Mouse (Mus musculus) CH12.LX (cell line): ENCODE data around the gene Fgfr2. TPM values are rescaled to one million over a fixed set of nuclear protein-coding genes. Genes with fewer than 3 reads are reported as not detected.

Source experiments
- DNase-seq: peaks from one replicate; pipeline ENCODE4 v3.0.0-alpha.2; 2013; ENCODE audit errors: extremely low read depth
- H3K27ac ChIP-seq: 2 replicates; pipeline ENCODE4 v1.5.1; 2012; ENCODE audit warnings: low read depth, mild to moderate bottlenecking, control low read depth, moderate library complexity; ENCODE audit not compliant: insufficient read depth
- H3K27me3 ChIP-seq: replicated peaks from 2 replicates; pipeline ENCODE3; 2012; ENCODE audit warnings: inconsistent platforms
- H3K36me3 ChIP-seq, 2 experiments: replicated peaks in 1 of 2; 2 replicates each; pipeline versions ENCODE3 to v1.6.1; 2012; ENCODE audit warnings: inconsistent platforms in 1 of 2, low read length in 1 of 2, mild to moderate bottlenecking in 1 of 2, mixed read lengths in 1 of 2, moderate library complexity in 1 of 2; ENCODE audit not compliant: control insufficient read depth in 1 of 2, insufficient read depth in 1 of 2
- H3K4me1 ChIP-seq, 2 experiments: 2 replicates each; pipeline ENCODE4 v1.6.1; 2012; ENCODE audit warnings: inconsistent platforms in 1 of 2, moderate library complexity in 1 of 2; ENCODE audit not compliant: insufficient read depth in 2 of 2, control insufficient read depth in 1 of 2
- H3K4me2 ChIP-seq: 2 replicates; pipeline ENCODE4 v1.6.1; 2012; ENCODE audit warnings: low read depth, mild to moderate bottlenecking, control low read depth; ENCODE audit not compliant: poor library complexity, insufficient read depth, severe bottlenecking
- H3K4me3 ChIP-seq, 3 experiments: fragments of 150-350 bp in 1 of 3; sonication (generic) in 1 of 3; replicated peaks in 1 of 3; 2 replicates each; pipeline versions ENCODE3 to v1.5.1; 2011 to 2012; ENCODE audit warnings: low read depth in 2 of 3, low read length in 2 of 3, mild to moderate bottlenecking in 2 of 3, moderate library complexity in 2 of 3, control low read depth in 1 of 3, improper control_type of control experiment in 1 of 3, inconsistent platforms in 1 of 3, mixed read lengths in 1 of 3; ENCODE audit not compliant: poor library complexity in 1 of 3
- H3K79me2 ChIP-seq: replicated peaks from 2 replicates; pipeline ENCODE4 v1.6.1; 2012; ENCODE audit warnings: mild to moderate bottlenecking, moderate library complexity; ENCODE audit not compliant: control insufficient read depth, poor library complexity, insufficient read depth, severe bottlenecking; ENCODE audit errors: extremely low read depth
- H3K9ac ChIP-seq: 2 replicates; pipeline ENCODE4 v1.6.1; 2012; ENCODE audit warnings: low read depth, mild to moderate bottlenecking, control low read depth, moderate library complexity; ENCODE audit not compliant: insufficient read depth
- H3K9me3 ChIP-seq: replicated peaks from 2 replicates; pipeline ENCODE3; 2012; ENCODE audit warnings: low read length, inconsistent platforms, mixed read lengths
- CTCF ChIP-seq, 2 experiments: IDR thresholded peaks in 1 of 2; conservative IDR thresholded peaks in 1 of 2; 2 replicates each; pipeline ENCODE4 v1.5.1; 2011 to 2012; ENCODE audit warnings: low read depth in 2 of 2, low read length in 2 of 2, improper control_type of control experiment in 1 of 2, inconsistent platforms in 1 of 2, mild to moderate bottlenecking in 1 of 2, moderate library complexity in 1 of 2
- E2F4 ChIP-seq: IDR thresholded peaks from 2 replicates; pipeline ENCODE4 v1.6.1; 2011; ENCODE audit warnings: low read depth, low read length, improper control_type of control experiment; ENCODE audit not compliant: insufficient replicate concordance
- JUND ChIP-seq: conservative IDR thresholded peaks from 2 replicates; pipeline ENCODE4 v1.6.1; 2011; ENCODE audit warnings: low read depth, low read length, improper control_type of control experiment
- KAT2A ChIP-seq: IDR thresholded peaks from 2 replicates; pipeline ENCODE4 v1.6.1; 2012; ENCODE audit warnings: low read length, improper control_type of control experiment, inconsistent platforms; ENCODE audit not compliant: insufficient replicate concordance
- MAX ChIP-seq: IDR thresholded peaks from 2 replicates; pipeline ENCODE4 v1.6.1; 2011; ENCODE audit warnings: low read length, improper control_type of control experiment
- MXI1 ChIP-seq: IDR thresholded peaks from 2 replicates; pipeline ENCODE4 v1.6.1; 2011; ENCODE audit warnings: mild to moderate bottlenecking, low read depth, low read length, improper control_type of control experiment
- MYC ChIP-seq: IDR thresholded peaks from 2 replicates; pipeline ENCODE4 v1.6.1; 2011; ENCODE audit warnings: low read depth, mild to moderate bottlenecking, improper control_type of control experiment, low read length
- NRF1 ChIP-seq: IDR thresholded peaks from 2 replicates; pipeline ENCODE4 v1.6.1; 2014; ENCODE audit warnings: low read depth, mild to moderate bottlenecking, inconsistent platforms, low read length, improper control_type of control experiment, moderate library complexity
- PAX5 ChIP-seq: IDR thresholded peaks from 2 replicates; pipeline ENCODE4 v1.6.1; 2012; ENCODE audit warnings: low read length, inconsistent platforms, mixed read lengths
- POLR2AphosphoS2 ChIP-seq: IDR thresholded peaks from 2 replicates; pipeline ENCODE4 v1.6.1; 2011; ENCODE audit warnings: low read depth, low read length, improper control_type of control experiment
- SMC3 ChIP-seq: IDR thresholded peaks from 2 replicates; pipeline ENCODE4 v1.6.1; 2011; ENCODE audit warnings: low read depth, low read length, improper control_type of control experiment
- TBP ChIP-seq: conservative IDR thresholded peaks from 2 replicates; pipeline ENCODE4 v1.6.1; 2011; ENCODE audit warnings: low read depth, low read length, improper control_type of control experiment
- TCF12 ChIP-seq: IDR thresholded peaks from 2 replicates; pipeline ENCODE4 v1.6.1; 2014; ENCODE audit warnings: low read depth, mild to moderate bottlenecking, inconsistent platforms, low read length, improper control_type of control experiment
- UBTF ChIP-seq: IDR thresholded peaks from 2 replicates; pipeline ENCODE4 v1.6.1; 2012; ENCODE audit warnings: low read depth, mild to moderate bottlenecking, inconsistent platforms, low read length, improper control_type of control experiment, moderate library complexity
- USF1 ChIP-seq: IDR thresholded peaks from 2 replicates; pipeline ENCODE4 v1.6.1; 2014; ENCODE audit warnings: low read depth, mild to moderate bottlenecking, inconsistent platforms, low read length, improper control_type of control experiment
- ZC3H11A ChIP-seq: IDR thresholded peaks from 2 replicates; pipeline ENCODE4 v1.6.1; 2012; ENCODE audit warnings: low read depth, mild to moderate bottlenecking, inconsistent platforms, low read length, improper control_type of control experiment
- ZNF384 ChIP-seq: IDR thresholded peaks from 2 replicates; pipeline ENCODE4 v1.6.1; 2012; ENCODE audit warnings: low read depth, low read length, improper control_type of control experiment, inconsistent platforms
- dilution Hi-C: fragments of 300-500 bp; cut with MboI; formaldehyde crosslinking; loops from 2 replicates; pipeline ENCODE4 v1.14.3; 2020; ENCODE audit warnings: low sequenced_read_pairs; ENCODE audit not compliant: extremely low pct_unique_long_range_greater_than_20kb, extremely low pct_ligation_motif_present
- in situ Hi-C: fragments of 300-500 bp; cut with MboI; formaldehyde crosslinking; loops from 3 replicates; pipeline ENCODE4 v1.14.3; 2019; ENCODE audit warnings: low sequenced_read_pairs, low pct_ligation_motif_present, low pct_unique_long_range_greater_than_20kb, mixed read lengths
- polyA plus RNA-seq: library from polyadenylated mRNA; unstranded; fragments of >175 nt; gene quantifications from 2 replicates; pipeline ENCODE4 v1.2.1, GENCODE M21; 2012; ENCODE audit warnings: low read depth; ENCODE audit not compliant: insufficient read length
- total RNA-seq, 2 experiments: library from RNA; depleted of rRNA; stranded (reverse); fragments of 300-350 nt in 1 of 2; fragments of >200 nt in 1 of 2; gene quantifications; 2 replicates each; pipeline ENCODE4 v1.2.3; 2012 to 2014

Fgfr2 gene
- total and polyA plus RNA-seq, 3 experiments: not detected

DNA sequence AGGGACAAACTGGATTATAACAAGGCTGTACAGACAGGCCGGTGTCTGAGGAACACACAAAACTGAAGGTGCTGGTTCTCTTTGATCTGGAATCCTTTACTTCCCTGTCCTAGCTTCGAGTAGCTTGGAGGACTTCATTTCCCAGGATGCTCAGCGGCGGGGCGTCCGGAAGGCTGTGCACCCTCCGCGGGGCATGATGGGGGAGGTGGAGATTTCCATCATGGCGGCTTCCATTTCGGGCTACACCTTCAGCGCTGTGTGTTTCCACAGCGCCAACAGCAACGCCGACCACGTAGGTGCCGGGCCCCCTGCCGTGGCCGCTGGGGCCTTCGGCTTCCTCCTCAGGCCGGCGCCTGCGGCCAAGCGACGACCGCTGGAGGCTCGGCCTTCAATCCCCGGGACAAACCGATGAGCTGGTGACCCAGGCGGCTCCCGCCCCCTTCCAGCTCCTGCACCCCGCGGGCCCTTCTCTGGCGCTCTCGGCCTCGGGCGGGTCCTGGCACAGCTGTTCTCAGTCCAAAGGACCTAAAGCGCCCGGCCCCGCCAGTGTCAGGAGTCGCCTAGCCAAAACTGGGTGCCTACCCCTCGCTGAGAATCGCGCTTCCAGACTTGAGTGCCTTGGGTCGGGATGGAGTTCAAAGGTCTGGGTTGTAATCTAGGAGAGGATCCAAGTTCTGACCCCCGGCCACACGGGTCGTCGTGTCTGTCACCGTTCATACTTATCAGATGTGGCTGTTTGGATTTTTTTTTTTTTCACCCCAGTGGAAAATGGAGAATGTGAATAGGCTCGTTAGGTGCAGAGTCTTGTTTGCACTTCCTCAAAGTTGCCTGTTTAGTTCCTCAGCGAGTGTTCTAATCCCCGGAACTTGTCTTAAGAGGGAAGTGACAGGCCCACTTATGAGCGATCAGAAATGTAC lies 263.9 kb downstream of the Fgfr2 start, which contains the start of gene Abraxas2 (continued):
- TF ChIP-seq USF1: no peak
- peak; percentile 96; the same call in 1 of the 2 replicates for TF ChIP-seq KAT2A
- TF ChIP-seq MAX: no peak
- peak; percentile 96 for TF ChIP-seq TCF12
- no peak for TF ChIP-seq JUND
- peak; percentile 74 for TF ChIP-seq MXI1
- no peak for TF ChIP-seq ZC3H11A
- TF ChIP-seq SMC3: no peak
- TF ChIP-seq NRF1: peak; percentile 62
- TF ChIP-seq CTCF (conservative IDR thresholded peaks at IDR 0.05 in 1 of 2, IDR thresholded peaks at IDR 0.05 in 1 of 2; ENCODE audit: low read depth in 2 of 2, low read length in 2 of 2): no peak
- TF ChIP-seq E2F4: no peak
- TF ChIP-seq, all 38 proteins: peak for 15

DNA sequence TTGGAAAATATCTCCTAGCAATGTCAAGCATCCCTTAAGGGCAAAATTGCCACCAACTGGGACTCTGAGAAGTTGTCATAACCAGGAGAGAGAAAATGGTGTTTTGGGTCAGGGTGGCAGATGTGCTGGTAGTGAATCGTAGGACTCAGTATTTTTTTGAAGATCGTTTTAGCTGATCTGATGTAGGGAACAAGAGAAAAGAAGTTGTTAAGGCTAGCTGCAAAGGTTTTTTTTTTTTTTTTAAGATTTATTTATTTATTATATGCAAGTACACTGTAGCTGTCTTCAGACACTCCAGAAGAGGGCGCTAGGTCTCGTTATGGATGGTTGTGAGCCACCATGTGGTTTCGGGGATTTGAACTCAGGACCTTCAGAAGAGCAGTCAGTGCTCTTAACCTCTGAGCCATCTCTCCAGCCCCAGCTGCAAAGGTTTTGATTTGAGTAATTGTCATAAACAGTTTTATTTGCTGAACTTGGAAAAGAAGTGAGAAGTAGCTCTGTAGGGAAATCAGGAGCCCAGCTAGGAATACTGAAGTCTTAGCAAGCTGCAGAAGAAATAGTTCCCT lies 265.0 kb downstream of the Fgfr2 start:
- Histone ChIP-seq H3K27me3 (no peaks in the 10 kb centered on the region), H3K4me2 (peak overlapping the region; percentile 89; the same call in 1 of the 2 replicates), H3K4me1 (peaks cover 2 to 30% of the 10 kb centered on the region in 2 experiments), H3K4me3 (peak overlapping the region in 1 of 3 experiments; percentile 89), H3K9ac (peak overlapping the region; percentile 65; the same call in 1 of the 2 replicates), H3K9me3 (no peaks in the 10 kb centered on the region), H3K36me3 (peaks cover 0 to 10% of the 10 kb centered on the region in 2 experiments), H3K79me2 (peaks cover 27% of the 10 kb centered on the region), H3K27ac (no peak overlapping the region)
- in situ Hi-C loops (no loop called here), dilution Hi-C loops (no loop called here)
- TF ChIP-seq MYC (peak; percentile 20; the same call in 1 of the 2 replicates), ZNF384 (peak; percentile 68), TBP (peak; percentile 71; the same call in 1 of the 2 replicates), UBTF (no peak), POLR2AphosphoS2 (no peak), CTCF (conservative IDR thresholded peaks at IDR 0.05 in 1 of 2, IDR thresholded peaks at IDR 0.05 in 1 of 2; ENCODE audit: low read depth in 2 of 2, low read length in 2 of 2) (peak in 1 of 2 experiments; percentile 29; a peak in 1 of 4 replicates), PAX5 (no peak)
- DNase-seq: peak; percentile 51
